Mouse (Mus musculus): Measurements from ENCODE around the gene Gm8108. TPM values are rescaled to one million over a fixed set of nuclear protein-coding genes. Genes with fewer than 3 reads are reported as not detected.
"Not testable (repeated sequence)": the region's sequence is repeated elsewhere in the genome, so short reads cannot be mapped to it uniquely, and the experiment has no call there.

The Gm8108 gene
- not detected in 2 replicates for polyA plus RNA-seq (2012; rRNA removed)

- 2% methylated on average over 31 of the region's 37 CpGs for WGBS
- not testable (repeated sequence) for H3K36me3 ChIP-seq (ENCODE audit: control insufficient read depth, insufficient read depth, low read length); H3K27ac ChIP-seq (ENCODE audit: insufficient read depth, low read depth, low read length); H3K27me3 ChIP-seq (replicated peaks; ENCODE audit: control insufficient read depth, insufficient read depth, low read length); H3K4me1 ChIP-seq (ENCODE audit: control insufficient read depth, insufficient read depth, low read length)
- peak; percentile 16 for DNase-seq
- H3K4me3 ChIP-seq (ENCODE audit: insufficient read depth, low read depth, low read length): peak within 1 kb of the TSS; percentile 28; the same call in 1 of the 2 replicates
Observed at GRCm38 (mm10) chr14:4110426-4110825, at the start of gene Gm8108. Gene Gm8108 (plus strand): TSS chr14:4110526.

- not testable (repeated sequence) for H3K4me1 ChIP-seq (ENCODE audit: control insufficient read depth, insufficient read depth, low read length); H3K27ac ChIP-seq (ENCODE audit: insufficient read depth, low read depth, low read length); H3K4me3 ChIP-seq (ENCODE audit: insufficient read depth, low read depth, low read length); H3K27me3 ChIP-seq (replicated peaks; ENCODE audit: control insufficient read depth, insufficient read depth, low read length); H3K36me3 ChIP-seq (ENCODE audit: control insufficient read depth, insufficient read depth, low read length); DNase-seq
- WGBS: 54% methylated on average over 3 of the region's 3 CpGs
Observed at GRCm38 (mm10) chr14:4083820-4084219, 26.5 kb upstream of the Gm8108 start, which contains the start of gene Gm3115. Gene Gm3115 (plus strand): TSS chr14:4084120.

DNA sequence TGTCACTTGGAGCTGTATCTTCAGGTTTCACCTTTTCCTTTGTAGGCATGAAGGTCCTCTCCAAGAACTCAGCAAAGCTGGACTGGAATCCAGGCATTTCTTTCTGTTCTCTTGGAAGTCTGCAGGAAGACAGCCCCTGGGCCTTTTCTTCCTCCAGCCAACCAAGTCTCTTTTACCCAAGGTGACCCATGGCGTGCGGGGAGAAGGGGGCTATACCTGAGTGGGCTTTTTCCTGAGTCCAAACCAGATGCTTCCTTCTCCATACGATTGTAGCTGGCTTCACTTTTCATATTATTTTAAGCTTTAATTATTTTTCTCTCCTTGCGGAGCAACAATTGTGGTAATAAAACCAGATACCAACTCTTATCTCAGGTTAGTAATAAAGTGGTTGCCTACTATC is 31.3 kb downstream of the Gm8108 start:
- 90% methylated on average over 4 of the region's 4 CpGs for WGBS
- not testable (repeated sequence) for H3K27ac ChIP-seq (ENCODE audit: insufficient read depth, low read depth, low read length); DNase-seq; H3K36me3 ChIP-seq (ENCODE audit: control insufficient read depth, insufficient read depth, low read length); H3K4me1 ChIP-seq (ENCODE audit: control insufficient read depth, insufficient read depth, low read length); H3K4me3 ChIP-seq (ENCODE audit: insufficient read depth, low read depth, low read length); H3K27me3 ChIP-seq (replicated peaks; ENCODE audit: control insufficient read depth, insufficient read depth, low read length)

DNA sequence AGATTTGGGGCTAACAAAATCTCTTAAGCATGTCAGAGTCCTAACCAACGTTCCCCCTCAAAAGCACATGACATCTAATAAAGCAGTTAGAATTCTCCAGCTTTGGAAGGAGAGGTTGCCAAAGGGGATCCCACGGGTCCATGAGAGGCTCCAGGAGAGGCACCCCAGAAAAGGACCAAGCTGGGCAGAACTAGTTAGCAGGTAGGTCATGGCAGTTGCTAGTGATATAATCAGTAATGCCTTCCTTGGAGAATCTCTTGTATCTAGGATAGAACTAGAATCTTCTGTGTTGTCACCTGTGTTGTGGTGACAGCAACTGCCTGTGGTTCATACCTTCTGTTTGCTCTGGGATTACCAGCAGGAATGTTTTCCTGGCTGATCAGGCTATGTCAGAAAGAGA is 54.4 kb downstream of the Gm8108 start, which contains the start of gene Gm3127:
Gm3127 (plus strand) TSS at position 301 of the 400 bp plus-strand sequence.
- not testable (repeated sequence) for H3K36me3 ChIP-seq (ENCODE audit: control insufficient read depth, insufficient read depth, low read length); DNase-seq; H3K27ac ChIP-seq (ENCODE audit: insufficient read depth, low read depth, low read length); H3K4me1 ChIP-seq (ENCODE audit: control insufficient read depth, insufficient read depth, low read length); H3K27me3 ChIP-seq (replicated peaks; ENCODE audit: control insufficient read depth, insufficient read depth, low read length); H3K4me3 ChIP-seq (ENCODE audit: insufficient read depth, low read depth, low read length)
- 60% methylated on average over 1 of the region's 2 CpGs for WGBS

DNA sequence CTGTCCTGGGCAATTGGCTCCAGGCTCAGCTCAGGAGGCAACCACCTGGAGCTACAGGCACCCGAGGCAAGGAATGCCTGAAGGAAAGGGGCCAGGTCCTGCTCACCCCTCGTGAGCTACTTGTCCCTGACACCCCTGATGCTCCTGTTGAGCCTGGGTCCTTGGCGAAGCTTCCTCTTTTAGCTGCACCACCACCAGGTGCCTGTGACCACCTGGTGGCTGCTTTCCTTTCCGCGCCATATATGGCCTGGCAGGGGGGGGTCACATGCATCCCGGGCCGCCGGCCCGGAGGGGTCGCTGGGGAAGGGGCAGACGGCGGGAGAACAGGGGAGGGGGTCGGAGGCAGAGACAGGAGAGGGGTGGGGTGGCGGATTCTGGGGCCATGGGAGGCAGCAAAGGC is 71.7 kb downstream of the Gm8108 start:
- DNase-seq; H3K4me3 ChIP-seq (ENCODE audit: insufficient read depth, low read depth, low read length); H3K4me1 ChIP-seq (ENCODE audit: control insufficient read depth, insufficient read depth, low read length); H3K27me3 ChIP-seq (replicated peaks; ENCODE audit: control insufficient read depth, insufficient read depth, low read length); H3K36me3 ChIP-seq (ENCODE audit: control insufficient read depth, insufficient read depth, low read length); H3K27ac ChIP-seq (ENCODE audit: insufficient read depth, low read depth, low read length): not testable (repeated sequence)
- WGBS: 10% methylated on average over 13 of the region's 14 CpGs

Other genes starting within 250 kb of the Gm8108 start
- gene Gm2916, start 226.4 kb upstream of the Gm8108 start, polyA plus RNA-seq (2012; rRNA removed): not detected in 2 replicates
- not detected in 2 replicates for gene Gm3029, start 178.8 kb upstream of the Gm8108 start, polyA plus RNA-seq (2012; rRNA removed)
- gene Gm3095, start 147.0 kb upstream of the Gm8108 start, polyA plus RNA-seq (2012; rRNA removed): not detected in 2 replicates
- not detected in 2 replicates for gene Gm3099, start 112.1 kb upstream of the Gm8108 start, polyA plus RNA-seq (2012; rRNA removed)
- gene Gm5796, start 86.6 kb upstream of the Gm8108 start, polyA plus RNA-seq (2012; rRNA removed): not detected in 2 replicates
- gene Gm3115, start 26.4 kb upstream of the Gm8108 start, polyA plus RNA-seq (2012; rRNA removed): not detected in 2 replicates
- not detected in 2 replicates for gene Gm3127, start 54.5 kb downstream of the Gm8108 start, polyA plus RNA-seq (2012; rRNA removed)
- 0.04 TPM in 1 of 2 replicates, not detected in the other for gene Gm2974, start 72.0 kb downstream of the Gm8108 start, polyA plus RNA-seq (2012; rRNA removed)
- not detected in 2 replicates for gene Gm3138, start 139.1 kb downstream of the Gm8108 start, polyA plus RNA-seq (2012; rRNA removed)
- not detected in 2 replicates for gene Gm3149, start 206.8 kb downstream of the Gm8108 start, polyA plus RNA-seq (2012; rRNA removed)
- 0.05 TPM in 1 of 2 replicates, not detected in the other for gene 2610042L04Rik, start 224.2 kb downstream of the Gm8108 start, polyA plus RNA-seq (2012; rRNA removed)

All from kidney, adult 2 months (tissue).